Mouse (Mus musculus): Measurements from ENCODE around the gene Toporsl.

The Toporsl gene

GRCm38 (mm10) chr4:52595927-52596326, at the start of gene Toporsl:
TSS of gene Toporsl (plus strand) at chr4:52596274.
- no peak for DNase-seq (ENCODE audit: low spot score in 2 of 2)

GRCm38 (mm10) chr4:52557672-52558071, 38.4 kb upstream of the Toporsl start:
- no peak for DNase-seq (ENCODE audit: low spot score in 2 of 2)

GRCm38 (mm10) chr4:52558080-52558479, 38.0 kb upstream of the Toporsl start:
- no peak for DNase-seq (ENCODE audit: low spot score in 2 of 2)

GRCm38 (mm10) chr4:52563859-52564258, 32.2 kb upstream of the Toporsl start:
- no peak for DNase-seq (ENCODE audit: low spot score in 2 of 2)

GRCm38 (mm10) chr4:52586194-52586734, 9.8 kb upstream of the Toporsl start:
- DNase-seq (ENCODE audit: low spot score in 2 of 2), result no peak

- DNase-seq (ENCODE audit: low spot score in 2 of 2), result no peak
Measured at GRCm38 (mm10) chr4:52593821-52594356, 2.2 kb upstream of the Toporsl start.

GRCm38 (mm10) chr4:52594632-52595031, 1.4 kb upstream of the Toporsl start:
- DNase-seq (ENCODE audit: low spot score in 2 of 2), result no peak

- DNase-seq (ENCODE audit: low spot score in 2 of 2), result no peak
Measured at GRCm38 (mm10) chr4:52598180-52598881, 2.3 kb downstream of the Toporsl start.

- no peak for DNase-seq (ENCODE audit: low spot score in 2 of 2)
Measured at GRCm38 (mm10) chr4:52606923-52607322, 10.8 kb downstream of the Toporsl start.

GRCm38 (mm10) chr4:52634986-52635385, 38.9 kb downstream of the Toporsl start:
- no peak for DNase-seq (ENCODE audit: low spot score in 2 of 2)

GRCm38 (mm10) chr4:52647791-52648190, 51.7 kb downstream of the Toporsl start:
- DNase-seq (ENCODE audit: low spot score in 2 of 2), result no peak

GRCm38 (mm10) chr4:52659701-52660100, 63.6 kb downstream of the Toporsl start:
- no peak for DNase-seq (ENCODE audit: low spot score in 2 of 2)

GRCm38 (mm10) chr4:52660701-52661117, 64.6 kb downstream of the Toporsl start:
- DNase-seq (ENCODE audit: low spot score in 2 of 2), result no peak

GRCm38 (mm10) chr4:52661311-52661710, 65.2 kb downstream of the Toporsl start:
- DNase-seq (ENCODE audit: low spot score in 2 of 2), result no peak
